Mouse (Mus musculus): ENCODE measurements at regions not wholly inside any gene's neighbourhood (a gene's known extent, or its start where the extent isn't known, plus 50 kb on each side); places are given as distances from the start of the nearest gene placed in this dataset.

GRCm38 (mm10) chrX:163139475-163139874 is 175.1 kb upstream of the S100g start:
- no peaks in the 10 kb centered on the region for H3K79me2 ChIP-seq (replicated peaks; ENCODE audit: control insufficient read depth, insufficient read depth, low read length)
- no peaks in the 10 kb centered on the region for H3K4me1 ChIP-seq (ENCODE audit: control insufficient read depth, insufficient read depth, low read length)
- H3K4me3 ChIP-seq = no peak overlapping the region
- intact Hi-C loops (cut with DNase I) = no loop called here
- 38% methylated on average over 1 of the region's 1 CpGs for WGBS
- H3K9ac ChIP-seq (ENCODE audit: low read depth, low read length) = no peak overlapping the region
- no peak overlapping the region for H3K27ac ChIP-seq
- TF ChIP-seq EP300 (IDR thresholded peaks at IDR 0.05; ENCODE audit: insufficient read depth, low read depth, low read length) = no peak
- TF ChIP-seq CTCF (IDR thresholded peaks at IDR 0.05) = no peak
- TF ChIP-seq POLR2A (IDR thresholded peaks at IDR 0.05; ENCODE audit: insufficient read depth, low read depth, low read length) = no peak
- DNase-seq = no peak
- no peaks in the 10 kb centered on the region for H3K27me3 ChIP-seq (ENCODE audit: control insufficient read depth, insufficient read depth, low read length)
- no peaks in the 10 kb centered on the region for H3K36me3 ChIP-seq (ENCODE audit: control insufficient read depth, insufficient read depth, low read length)

DNA sequence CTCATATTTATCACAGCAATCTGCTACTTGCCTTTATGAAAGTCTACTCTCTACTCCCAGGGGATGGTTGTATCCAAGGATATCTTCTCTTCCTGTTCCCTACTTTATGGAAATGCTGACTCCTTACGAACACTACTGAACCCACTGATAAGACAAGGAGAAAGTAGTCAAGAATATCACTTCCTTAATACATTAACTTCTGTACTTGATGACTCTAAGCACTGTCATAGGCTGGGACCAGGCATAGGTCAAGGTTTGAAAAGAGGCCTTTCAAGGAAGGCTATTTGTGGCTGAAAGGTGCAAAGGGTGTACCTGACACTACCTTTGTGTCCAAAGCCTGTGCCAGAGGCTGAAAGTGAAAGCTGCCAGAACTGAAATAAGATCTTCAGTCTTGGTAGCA is 164.2 kb upstream of the S100g start:
- H3K9ac ChIP-seq (ENCODE audit: low read depth, low read length) = no peak overlapping the region
- intact Hi-C loops (cut with DNase I) = no loop called here
- H3K4me1 ChIP-seq (ENCODE audit: control insufficient read depth, insufficient read depth, low read length) = no peaks in the 10 kb centered on the region
- TF ChIP-seq POLR2A (IDR thresholded peaks at IDR 0.05; ENCODE audit: insufficient read depth, low read depth, low read length) = no peak
- no peak for TF ChIP-seq CTCF (IDR thresholded peaks at IDR 0.05)
- H3K36me3 ChIP-seq (ENCODE audit: control insufficient read depth, insufficient read depth, low read length) = no peaks in the 10 kb centered on the region
- 36% methylated on average over 1 of the region's 1 CpGs for WGBS
- H3K4me3 ChIP-seq = no peak overlapping the region
- H3K27me3 ChIP-seq (ENCODE audit: control insufficient read depth, insufficient read depth, low read length) = no peaks in the 10 kb centered on the region
- no peak for DNase-seq
- H3K27ac ChIP-seq = no peak overlapping the region
- no peaks in the 10 kb centered on the region for H3K79me2 ChIP-seq (replicated peaks; ENCODE audit: control insufficient read depth, insufficient read depth, low read length)

- TF ChIP-seq EP300 (IDR thresholded peaks at IDR 0.05; ENCODE audit: insufficient read depth, low read depth, low read length) = no peak
- TF ChIP-seq CTCF (IDR thresholded peaks at IDR 0.05) = no peak
- no peak for TF ChIP-seq POLR2A (IDR thresholded peaks at IDR 0.05; ENCODE audit: insufficient read depth, low read depth, low read length)
- H3K27ac ChIP-seq = no peak overlapping the region
- WGBS = 71% methylated on average over 5 of the region's 5 CpGs
- no peaks in the 10 kb centered on the region for H3K79me2 ChIP-seq (replicated peaks; ENCODE audit: control insufficient read depth, insufficient read depth, low read length)
- no peak overlapping the region for H3K4me3 ChIP-seq
- H3K27me3 ChIP-seq (ENCODE audit: control insufficient read depth, insufficient read depth, low read length) = no peaks in the 10 kb centered on the region
- no peaks in the 10 kb centered on the region for H3K4me1 ChIP-seq (ENCODE audit: control insufficient read depth, insufficient read depth, low read length)
- intact Hi-C loops (cut with DNase I) = no loop called here
- no peaks in the 10 kb centered on the region for H3K36me3 ChIP-seq (ENCODE audit: control insufficient read depth, insufficient read depth, low read length)
- no peak for DNase-seq
- no peak overlapping the region for H3K9ac ChIP-seq (ENCODE audit: low read depth, low read length)
These were observed 153.4 kb upstream of the S100g start for GRCm38 (mm10) chrX:163117681-163118393.

DNA sequence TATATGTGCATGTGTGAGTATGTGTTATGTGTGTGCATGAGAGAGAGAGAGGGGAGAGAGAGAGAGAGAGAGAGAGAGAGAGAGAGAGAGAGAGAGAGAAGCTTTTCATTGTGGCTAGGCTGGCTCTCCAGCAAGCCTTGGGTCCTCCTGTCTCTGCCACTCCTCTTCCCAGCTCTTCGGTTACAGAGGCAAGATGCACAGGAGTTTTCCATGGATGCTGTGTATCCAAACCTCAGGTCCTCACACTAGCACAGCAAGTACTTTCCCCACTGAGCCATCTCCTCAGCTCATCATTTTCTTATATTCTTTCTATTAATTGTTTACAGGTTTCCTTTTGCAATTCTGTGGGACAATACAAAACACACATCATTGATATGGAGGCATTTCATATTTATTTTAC is 152.8 kb upstream of the S100g start:
- H3K4me3 ChIP-seq = no peak overlapping the region
- H3K27ac ChIP-seq = no peak overlapping the region
- no peak overlapping the region for H3K9ac ChIP-seq (ENCODE audit: low read depth, low read length)
- 77% methylated on average over 1 of the region's 1 CpGs for WGBS
- H3K79me2 ChIP-seq (replicated peaks; ENCODE audit: control insufficient read depth, insufficient read depth, low read length) = no peaks in the 10 kb centered on the region
- intact Hi-C loops (cut with DNase I) = no loop called here
- no peaks in the 10 kb centered on the region for H3K4me1 ChIP-seq (ENCODE audit: control insufficient read depth, insufficient read depth, low read length)
- DNase-seq = no peak
- no peaks in the 10 kb centered on the region for H3K27me3 ChIP-seq (ENCODE audit: control insufficient read depth, insufficient read depth, low read length)
- TF ChIP-seq POLR2A (IDR thresholded peaks at IDR 0.05; ENCODE audit: insufficient read depth, low read depth, low read length) (no peak), CTCF (IDR thresholded peaks at IDR 0.05) (no peak), EP300 (IDR thresholded peaks at IDR 0.05; ENCODE audit: insufficient read depth, low read depth, low read length) (no peak)
- H3K36me3 ChIP-seq (ENCODE audit: control insufficient read depth, insufficient read depth, low read length) = no peaks in the 10 kb centered on the region

DNA sequence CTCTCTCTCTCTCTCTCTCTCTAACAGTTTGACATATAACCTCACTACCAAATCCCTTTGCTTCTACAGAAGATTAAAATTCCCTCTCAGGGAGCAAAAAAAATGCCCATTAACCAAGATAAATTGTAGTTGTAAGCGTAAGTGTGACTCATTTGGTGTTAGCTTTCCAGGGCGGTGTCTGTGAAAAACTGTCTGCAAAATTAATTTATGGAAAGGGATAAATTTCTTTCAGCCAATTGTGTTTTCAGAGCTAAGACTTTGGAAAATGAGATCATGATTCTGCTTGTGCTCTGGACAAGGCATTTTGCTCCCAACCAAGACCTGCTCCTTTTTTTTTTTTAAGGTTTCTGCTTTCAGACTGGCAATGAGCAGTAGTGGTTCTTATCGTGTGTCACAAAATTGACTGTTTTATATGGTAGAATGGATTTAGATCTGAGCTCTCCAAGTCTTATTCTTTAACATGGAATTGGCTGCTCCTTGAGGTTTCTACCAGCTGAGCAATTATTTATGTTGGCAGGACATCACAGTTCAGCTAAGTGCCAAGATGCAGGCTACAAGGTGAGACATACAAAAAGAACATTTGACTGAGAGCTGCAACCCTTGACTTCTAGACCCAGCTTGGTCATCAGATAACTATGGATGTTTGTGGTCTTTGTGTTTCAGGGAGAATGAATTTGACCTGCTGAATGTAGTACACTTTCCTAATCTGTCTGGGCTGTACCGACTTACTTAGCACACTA is 130.8 kb upstream of the S100g start:
- DNase-seq = no peak
- TF ChIP-seq EP300 (IDR thresholded peaks at IDR 0.05; ENCODE audit: insufficient read depth, low read depth, low read length) = no peak
- TF ChIP-seq POLR2A (IDR thresholded peaks at IDR 0.05; ENCODE audit: insufficient read depth, low read depth, low read length) = no peak
- no peak for TF ChIP-seq CTCF (IDR thresholded peaks at IDR 0.05)
- Histone ChIP-seq H3K4me1 (ENCODE audit: control insufficient read depth, insufficient read depth, low read length) (no peaks in the 10 kb centered on the region), H3K9ac (ENCODE audit: low read depth, low read length) (no peak overlapping the region), H3K79me2 (replicated peaks; ENCODE audit: control insufficient read depth, insufficient read depth, low read length) (no peaks in the 10 kb centered on the region), H3K27ac (no peak overlapping the region), H3K36me3 (ENCODE audit: control insufficient read depth, insufficient read depth, low read length) (no peaks in the 10 kb centered on the region), H3K27me3 (ENCODE audit: control insufficient read depth, insufficient read depth, low read length) (no peaks in the 10 kb centered on the region), H3K4me3 (no peak overlapping the region)
- intact Hi-C loops (cut with DNase I) = no loop called here
- WGBS = 81% methylated on average over 4 of the region's 4 CpGs
